Mouse (Mus musculus): ENCODE results near the gene Lin37.

Gene Lin37

DNA sequence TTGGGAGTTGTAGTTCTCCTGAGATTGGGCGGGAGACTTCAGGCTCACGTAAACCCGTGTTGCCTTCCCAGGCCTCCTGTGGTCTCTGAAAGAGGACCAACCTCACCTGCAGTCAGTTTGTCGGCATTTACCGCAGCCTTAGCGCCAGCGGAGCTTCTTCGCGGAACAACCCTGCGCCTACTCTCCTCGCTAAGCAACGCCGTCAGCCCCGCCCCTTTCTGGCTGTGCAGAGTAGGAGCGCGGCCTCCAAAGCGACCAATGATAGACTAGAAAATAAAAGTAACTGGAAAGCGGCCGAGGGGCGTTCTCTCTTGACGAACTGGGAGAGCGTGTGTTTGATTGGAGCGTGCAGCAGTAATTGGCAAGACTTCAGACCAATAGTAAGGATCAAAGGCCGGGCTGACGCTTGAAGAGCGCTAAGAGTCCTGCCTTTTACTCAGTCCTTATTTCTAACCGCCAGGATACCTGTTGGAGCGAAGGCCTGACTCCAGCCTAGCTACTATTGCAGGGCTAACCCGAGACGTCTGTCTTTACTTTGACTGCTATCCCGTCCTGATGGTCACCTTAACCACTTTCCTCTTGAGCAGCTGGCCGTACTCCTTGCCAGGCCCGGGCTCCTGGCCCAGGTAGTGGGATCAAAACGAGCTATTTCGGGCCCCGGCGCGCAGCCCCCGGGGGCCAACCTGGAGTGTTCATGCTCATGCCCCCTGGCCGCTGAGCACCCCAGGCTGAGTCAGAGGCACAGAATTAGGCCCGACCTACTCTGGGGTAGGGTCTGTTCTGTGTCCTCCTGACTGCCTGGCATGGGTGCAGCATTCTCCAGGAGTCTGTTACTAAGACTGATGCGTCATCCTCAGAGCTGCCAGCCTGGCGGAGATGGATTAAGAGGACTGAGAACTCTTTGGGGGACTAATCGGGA lies 7.3 kb downstream of the Lin37 start, which contains the start of the genes Hspb6 and Proser3:
Gene Hspb6, plus strand, starts transcription at position 77 of the 919 bp plus-strand sequence.
Gene Proser3, minus strand, starts transcription at position 198 of the 919 bp plus-strand sequence.
- DNase-seq (ENCODE audit: low spot score in 2 of 2) = peak; percentile 94

DNA sequence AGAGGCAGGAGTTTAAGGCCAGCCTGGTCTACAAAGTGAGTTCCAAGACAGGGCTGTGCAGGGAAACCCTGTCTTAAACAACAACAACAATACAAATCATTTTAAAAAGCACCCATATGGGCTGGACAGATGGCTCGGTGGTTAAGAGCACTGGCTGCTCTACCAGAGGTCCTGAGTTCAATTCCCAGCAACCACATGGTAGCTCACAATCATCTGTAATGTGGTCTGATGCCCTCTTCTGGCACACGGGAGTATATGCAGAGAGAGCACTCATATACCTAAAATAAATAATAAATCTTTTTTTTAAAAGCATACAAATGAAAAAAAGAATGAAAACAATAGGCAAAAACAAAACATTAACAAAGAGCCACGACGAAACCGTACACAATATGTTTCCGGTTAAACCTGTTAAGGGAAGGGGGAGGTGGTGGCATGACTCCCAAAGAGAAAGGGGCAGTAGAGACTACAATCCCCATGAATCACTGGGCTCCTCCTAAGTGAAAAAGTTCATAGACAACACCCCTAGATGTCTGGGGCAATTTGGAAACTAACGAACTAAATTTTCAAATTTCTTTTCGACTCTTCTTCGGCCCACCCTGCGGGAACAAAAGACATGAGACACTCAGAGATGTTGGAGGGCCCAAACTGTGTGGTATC lies 8.1 kb downstream of the Lin37 start:
- no peak for DNase-seq (ENCODE audit: low spot score in 2 of 2)

DNA sequence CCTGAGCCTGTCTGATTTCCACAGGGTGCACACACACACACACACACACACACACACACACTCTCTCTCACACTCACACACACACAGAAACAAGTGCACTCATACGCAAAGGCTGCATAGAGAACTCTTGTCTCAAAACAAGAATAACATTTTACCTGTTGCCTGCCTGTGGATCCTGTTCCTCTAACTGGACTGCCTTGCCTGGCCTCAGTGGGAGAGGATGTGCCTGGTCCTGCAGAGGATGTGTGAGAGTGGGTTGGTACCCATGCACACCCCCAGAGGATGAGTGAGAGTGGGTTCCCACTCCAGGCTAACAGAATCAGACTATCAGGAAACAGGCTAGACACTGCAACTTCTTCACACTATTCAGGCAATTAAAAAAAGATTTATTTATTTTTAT lies 9.0 kb downstream of the Lin37 start:
- no peak for DNase-seq (ENCODE audit: low spot score in 2 of 2)

DNA sequence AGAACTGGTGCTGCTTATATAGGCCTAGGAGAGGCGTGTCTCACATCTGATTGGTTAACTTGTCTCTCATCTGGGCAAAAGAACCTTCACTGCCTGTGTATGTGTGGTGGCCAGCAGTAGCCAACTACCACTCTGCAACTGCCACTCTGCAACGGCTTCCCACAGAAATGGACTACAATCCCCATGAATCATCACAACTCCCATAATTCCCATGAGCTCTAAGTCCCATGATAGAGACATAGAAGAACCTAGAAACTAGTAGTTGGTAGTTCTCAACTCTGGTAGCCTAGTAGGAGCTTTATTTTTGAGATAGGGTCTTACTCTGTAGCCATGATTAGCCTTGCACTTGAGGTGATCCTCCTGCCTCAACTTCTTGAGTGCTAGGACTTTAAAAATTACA lies 9.8 kb downstream of the Lin37 start:
- DNase-seq (ENCODE audit: low spot score in 2 of 2) = no peak

DNA sequence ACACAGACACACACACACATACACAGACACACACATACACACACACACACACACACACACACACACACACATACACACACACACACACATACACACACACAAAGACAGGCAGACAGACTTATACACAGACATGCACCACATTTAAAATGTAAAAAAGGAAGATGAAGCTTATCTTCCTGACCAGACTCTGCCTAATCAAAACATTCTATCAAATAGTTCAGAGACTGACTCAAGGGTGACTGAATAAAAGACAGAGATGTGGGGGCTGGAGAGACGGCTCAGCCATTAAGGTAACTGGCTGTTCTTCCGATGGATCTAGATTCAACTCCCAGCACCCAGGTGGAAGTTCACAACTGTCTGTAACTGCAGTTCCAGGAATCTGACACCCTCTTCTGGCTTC lies 15.3 kb downstream of the Lin37 start:
- DNase-seq (ENCODE audit: low spot score in 2 of 2) = no peak

DNA sequence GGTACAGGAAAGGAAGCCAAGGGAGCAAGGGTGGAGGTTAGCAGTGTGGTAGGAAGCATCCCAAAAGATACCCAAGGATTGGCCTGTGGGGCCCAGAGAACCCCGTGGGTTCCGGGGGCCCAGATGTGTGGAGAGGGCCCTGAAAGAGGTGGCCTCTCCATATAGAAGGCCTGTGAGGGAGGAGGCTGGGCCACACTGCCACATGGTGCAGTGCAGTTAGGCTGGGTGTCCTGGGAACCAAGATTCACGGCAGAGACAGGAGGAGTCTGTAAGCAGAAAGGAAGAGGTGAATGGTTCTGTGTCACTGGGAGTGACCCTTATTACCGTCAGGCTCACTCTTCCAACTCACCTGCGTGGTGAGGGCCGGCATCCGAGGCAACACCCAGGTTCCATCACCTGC lies 19.1 kb downstream of the Lin37 start:
- DNase-seq (ENCODE audit: low spot score in 2 of 2) = no peak

DNA sequence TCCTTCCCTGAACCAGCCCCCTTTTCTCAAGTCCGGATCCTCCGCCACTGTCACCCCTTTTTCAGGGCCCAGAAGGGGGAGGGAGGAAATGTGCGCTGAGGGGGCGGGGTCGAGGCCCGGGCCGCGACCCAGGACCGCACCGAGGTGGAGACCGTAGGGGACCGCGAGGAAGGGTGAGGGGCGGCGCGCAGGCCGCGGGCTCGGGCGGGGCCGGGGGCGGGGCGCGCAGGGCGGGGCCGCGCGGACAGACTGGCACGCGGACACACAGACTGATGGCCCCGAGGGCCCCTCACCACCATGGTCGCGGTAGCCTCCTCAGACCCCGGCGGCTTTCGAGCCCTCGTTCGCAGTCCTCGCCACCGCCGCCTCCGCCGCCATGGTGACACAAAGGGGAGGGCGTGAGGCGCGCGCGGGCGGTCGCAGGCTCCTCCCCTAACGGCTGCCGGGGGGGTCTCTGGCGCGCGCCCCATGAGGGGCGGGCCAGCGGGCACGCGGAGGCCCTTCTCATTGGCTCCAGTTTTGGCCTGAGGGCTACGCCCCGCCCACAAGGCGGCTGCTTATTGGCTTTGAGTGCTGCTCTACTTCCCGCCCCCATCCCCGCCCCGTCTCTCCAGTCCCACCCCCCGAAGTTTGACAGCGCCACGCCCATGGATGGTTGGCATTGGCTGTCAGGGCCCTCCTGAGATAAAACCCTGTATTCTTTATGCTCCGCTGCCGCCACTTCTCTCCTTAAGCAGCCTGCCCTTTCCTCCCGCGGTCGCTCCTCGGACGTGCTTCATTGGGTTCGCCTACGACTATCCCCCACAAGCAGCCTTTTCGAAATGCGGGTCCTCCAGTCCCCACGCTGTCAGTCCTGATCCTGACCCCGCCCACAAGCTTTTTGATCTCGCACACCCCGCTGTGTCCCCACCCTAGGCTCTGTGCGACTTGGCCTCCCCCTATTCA lies 24.7 kb downstream of the Lin37 start, which contains the start of gene Arhgap33:
Gene Arhgap33, minus strand, starts transcription at position 428 of the 945 bp plus-strand sequence.
- DNase-seq (ENCODE audit: low spot score in 2 of 2) = peak; percentile 92 to 95

DNA sequence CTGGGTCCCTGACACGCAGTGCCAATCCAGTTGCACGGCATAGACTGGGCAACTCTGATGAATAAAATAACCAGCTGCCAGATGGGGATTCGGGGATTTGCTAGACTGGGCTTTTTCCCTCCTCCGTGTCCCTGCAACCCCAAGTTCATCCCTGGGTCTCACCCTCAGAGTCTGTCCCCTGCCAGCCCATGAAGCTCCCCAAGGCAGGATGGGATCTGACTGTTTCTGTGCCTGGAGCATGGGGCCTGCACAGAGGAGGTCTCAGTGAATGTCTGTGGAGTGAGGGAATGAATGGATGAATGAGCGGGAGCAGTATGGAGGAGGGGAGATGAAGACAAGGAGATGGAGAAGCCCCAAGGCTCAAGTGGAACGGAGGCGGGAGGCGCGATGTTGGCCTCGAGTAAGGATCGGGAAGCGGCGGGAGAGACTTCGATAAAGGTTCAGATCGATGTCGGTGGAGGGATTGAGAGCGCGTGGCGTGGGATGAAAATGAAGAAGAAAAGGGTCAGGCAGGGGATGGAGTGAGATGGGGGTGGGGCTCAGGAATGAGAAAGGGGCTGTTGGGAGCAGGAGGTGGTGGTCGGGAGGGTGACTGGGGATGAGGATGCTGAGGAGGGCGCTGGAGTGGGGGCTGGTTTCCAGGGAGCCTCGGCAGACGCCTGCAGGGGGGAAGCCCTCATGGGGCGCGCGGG lies 25.6 kb downstream of the Lin37 start:
- no peak for DNase-seq (ENCODE audit: low spot score in 2 of 2)

DNA sequence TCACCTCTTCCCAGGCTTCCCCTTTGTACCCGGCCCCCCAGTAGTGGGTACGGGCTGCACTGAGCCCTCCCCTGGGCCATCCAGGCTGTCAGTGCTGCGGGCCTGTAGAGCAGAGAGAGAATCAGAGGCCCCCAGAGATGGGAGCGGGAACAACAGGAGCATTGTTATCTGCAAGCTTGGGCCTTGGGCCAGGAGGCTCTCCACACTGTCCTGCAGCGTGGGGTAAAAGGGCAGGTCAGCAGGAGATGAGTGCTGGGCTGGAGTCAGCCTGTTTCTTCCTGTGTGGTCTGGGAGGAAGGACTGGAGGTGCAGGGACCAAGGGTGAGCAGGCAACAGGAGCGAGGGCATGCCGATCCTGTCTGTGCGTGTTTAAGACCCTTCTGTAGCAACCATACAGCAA lies 26.7 kb downstream of the Lin37 start:
- DNase-seq (ENCODE audit: low spot score in 2 of 2) = no peak

DNA sequence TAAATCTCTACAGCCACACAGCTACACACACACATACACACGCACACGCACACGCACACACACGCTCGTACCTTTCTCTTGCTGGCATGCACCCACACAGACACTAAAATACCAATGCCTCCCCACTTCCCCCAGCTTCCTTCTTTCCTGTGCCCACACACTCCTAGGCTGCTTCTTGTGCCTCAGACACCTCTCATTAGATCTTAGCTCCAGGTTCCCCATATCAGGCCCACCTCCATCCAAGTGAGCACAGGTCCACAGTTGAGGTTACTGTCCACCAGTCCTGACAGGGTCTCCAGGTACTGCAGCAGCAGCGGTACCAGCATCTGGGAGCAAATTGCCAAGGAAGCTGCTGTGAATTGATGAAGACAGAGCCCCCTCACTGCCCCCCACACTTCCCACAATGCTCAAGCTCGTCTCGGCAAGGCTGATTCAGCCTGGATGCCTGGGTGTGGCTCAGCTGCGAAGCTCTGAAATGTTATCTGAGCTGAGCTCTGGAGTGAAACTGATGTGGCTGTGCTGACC lies 28.3 kb downstream of the Lin37 start:
- no peak for DNase-seq (ENCODE audit: low spot score in 2 of 2)

DNA sequence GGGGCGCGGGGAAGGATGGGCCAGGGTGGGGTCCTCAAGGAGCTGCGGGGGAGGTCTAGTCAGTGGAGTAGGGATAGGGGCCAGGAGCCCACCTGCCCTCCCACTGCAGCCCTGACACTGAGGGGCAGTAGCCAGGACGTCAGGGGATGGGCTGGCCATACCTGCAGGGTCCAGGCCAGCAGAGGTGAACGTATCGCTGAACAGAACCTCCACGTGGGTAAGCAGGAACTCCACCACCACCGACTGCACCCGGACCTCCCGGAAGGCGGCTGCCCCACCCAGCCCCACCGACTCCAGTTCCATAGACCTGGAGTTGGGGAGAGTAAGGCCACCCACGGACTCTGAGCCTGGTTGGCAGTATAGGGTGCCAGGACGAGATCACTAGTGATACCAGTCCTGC lies 32.7 kb downstream of the Lin37 start:
- no peak for DNase-seq (ENCODE audit: low spot score in 2 of 2)

DNA sequence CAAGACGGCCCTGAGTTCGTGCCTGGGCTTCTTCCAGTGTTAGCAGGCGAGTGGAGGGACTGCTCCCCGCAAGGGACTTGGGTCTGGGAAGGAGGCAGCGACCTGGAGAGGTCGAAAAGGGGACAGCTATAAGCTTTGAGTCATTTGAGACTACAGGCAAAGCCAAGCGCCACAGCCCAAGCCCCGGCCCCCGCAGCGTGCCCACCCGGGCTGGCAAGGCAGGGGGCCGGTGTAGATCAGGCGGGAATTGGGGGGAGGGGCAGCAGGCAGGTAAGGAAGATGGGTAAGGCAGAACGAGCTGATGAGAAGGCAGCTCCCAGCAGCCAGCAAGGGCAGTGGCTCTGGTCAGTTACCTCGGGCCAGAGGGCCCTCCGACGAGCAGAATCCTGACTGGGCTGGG lies 33.2 kb downstream of the Lin37 start:
- no peak for DNase-seq (ENCODE audit: low spot score in 2 of 2)

DNA sequence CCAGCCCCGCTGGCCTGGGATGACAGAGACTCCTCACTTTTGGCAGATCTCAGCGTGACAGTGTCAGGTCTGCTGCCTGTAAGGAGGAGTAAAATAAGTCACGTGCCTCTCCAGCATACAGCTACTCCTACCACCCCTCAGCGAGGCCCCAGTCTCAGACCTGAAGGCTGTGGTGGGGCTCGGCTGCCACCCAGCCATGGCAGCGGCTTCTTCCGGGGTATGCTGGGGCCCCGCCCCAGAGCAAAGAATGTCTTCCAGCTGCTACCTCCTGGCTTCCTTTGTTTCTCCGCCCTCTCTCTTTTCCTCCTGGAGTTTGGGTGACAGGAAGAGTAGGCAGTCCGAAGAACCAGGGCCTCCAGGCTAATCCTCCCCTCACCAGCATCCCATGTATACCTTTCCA lies 33.7 kb downstream of the Lin37 start:
- DNase-seq (ENCODE audit: low spot score in 2 of 2) = no peak

DNA sequence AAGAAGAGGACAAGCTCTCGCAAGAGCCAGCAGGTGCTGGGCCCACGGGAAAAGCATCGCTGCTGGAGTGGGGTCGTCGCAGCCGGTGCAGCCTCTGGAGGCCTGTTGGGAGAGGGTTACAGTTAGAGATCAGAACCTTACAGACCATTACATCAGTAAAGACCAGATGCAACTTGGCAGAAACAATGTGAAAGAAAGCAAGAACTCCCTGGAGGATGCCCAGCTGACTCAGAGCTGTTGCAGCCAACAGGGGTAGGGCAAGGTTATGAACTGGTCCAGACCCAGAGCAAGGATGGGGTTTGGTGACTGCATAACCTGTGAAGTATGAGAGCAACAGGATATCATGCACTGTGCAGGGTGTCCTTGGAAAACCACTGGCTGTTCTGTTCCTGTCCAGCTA lies 35.2 kb downstream of the Lin37 start:
- no peak for DNase-seq (ENCODE audit: low spot score in 2 of 2)

DNA sequence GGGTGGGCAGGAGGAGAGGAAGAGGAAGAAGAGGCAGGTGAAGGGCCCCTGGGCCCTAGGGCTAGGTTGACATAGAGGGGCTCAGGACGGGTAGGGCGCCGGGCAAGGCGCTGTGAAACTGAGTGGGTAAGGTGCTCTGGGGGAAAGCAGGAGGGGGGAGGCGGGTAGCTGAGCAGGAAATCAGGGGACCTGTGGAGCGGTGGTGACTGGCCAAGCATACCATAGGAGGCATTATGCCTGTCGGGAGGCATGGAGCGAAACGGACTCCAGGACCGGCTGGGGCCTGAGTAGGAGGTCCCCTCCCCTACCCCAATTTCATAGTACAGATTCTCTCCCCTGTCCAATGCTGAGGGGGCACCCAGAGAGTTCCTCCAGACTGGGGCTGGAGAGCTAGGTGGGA lies 36.8 kb downstream of the Lin37 start:
- no peak for DNase-seq (ENCODE audit: low spot score in 2 of 2)

DNA sequence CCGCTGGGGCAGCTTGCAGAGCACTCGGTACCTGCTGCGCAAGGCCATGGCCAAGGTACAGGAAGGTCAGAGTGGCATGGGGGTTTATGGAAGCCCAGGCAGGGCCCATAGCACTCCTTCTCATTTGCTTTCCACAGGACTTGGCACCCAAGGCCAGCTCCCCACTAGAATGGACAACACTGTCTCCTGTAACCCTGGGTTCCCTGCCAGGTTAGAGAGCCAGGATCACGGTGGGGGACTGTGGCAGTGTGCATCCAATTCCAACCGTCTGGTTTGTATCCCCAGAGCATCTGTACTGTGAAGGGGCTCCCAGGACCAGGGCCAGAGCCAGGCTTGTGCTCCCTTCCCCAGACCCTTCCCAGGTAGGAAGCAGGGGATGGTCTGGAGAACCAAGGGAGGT lies 38.8 kb downstream of the Lin37 start:
- no peak for DNase-seq (ENCODE audit: low spot score in 2 of 2)

DNA sequence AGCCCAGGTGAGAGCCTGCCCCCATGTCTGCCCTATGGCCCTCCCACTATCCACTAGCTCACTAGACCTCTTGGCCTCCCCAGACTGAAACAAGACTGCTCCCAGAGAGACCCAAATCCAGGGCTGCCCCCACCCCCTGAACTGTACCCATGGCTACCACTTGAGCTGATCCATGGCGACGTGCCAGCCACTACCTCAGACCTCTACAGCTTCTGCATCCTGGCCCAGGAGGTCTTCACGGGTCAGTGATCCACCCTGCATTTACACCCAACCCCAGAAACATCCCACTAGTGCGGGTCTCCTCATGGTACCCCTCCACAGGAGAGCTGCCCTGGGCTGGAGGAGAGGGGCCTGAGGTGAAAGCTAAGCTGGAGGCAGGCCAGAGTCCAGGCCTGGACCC lies 39.2 kb downstream of the Lin37 start:
- no peak for DNase-seq (ENCODE audit: low spot score in 2 of 2)

DNA sequence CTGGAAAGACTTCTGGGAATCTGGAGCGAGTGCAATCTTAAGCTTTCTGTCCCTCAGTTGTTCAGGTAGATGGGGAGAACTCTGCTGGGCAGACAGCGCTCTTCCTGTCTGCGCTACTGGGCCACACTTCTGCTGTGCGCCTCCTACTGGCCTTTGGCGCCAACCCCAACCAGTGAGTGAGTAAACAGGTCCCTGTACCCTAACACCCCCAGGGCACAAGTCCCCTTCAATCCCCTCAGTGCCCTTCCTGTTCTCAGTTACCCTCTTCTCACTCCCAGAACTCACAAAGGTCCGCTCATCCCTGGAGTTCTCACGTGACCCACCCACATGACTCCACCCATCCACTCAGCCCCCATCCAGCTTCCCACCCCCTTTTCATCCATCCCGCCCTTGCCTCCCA lies 41.3 kb downstream of the Lin37 start:
- DNase-seq (ENCODE audit: low spot score in 2 of 2) = no peak

DNA sequence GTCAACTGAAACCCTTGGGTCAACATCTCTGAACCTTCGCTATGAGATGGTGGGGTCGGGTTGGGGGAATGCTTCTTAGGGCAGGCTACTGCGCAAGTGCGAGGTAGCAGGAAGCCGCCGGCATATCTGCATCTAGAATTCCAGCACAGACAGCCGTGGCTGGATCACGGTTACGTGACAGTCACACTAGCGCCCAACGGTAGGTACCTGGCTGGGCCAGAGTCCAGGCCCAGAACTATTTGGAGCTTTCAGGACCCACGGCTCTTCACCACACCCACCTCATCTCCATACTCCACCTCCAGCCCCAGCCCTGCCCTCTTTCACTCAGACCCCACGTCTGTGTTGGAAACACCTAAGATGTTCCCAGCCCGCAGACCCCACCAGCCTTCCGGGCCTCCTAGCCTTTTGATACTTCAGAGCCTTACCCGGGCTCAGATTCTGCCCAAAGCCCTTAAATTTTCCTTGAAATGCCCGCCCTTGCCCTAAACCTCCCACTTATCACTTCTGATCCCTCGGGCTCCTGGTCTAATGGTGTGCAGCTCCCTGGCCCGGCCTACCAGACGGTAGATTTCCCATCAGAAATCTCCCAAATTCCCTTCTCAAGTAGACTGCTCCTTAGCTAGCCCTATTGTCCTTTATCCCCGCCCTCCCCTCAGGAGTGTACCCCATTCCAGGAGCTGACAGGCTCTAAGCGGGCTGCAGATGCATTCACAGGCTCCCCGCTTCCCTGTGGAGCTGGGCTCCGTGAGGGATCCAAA lies 44.5 kb downstream of the Lin37 start:
- no peak for DNase-seq (ENCODE audit: low spot score in 2 of 2)

DNA sequence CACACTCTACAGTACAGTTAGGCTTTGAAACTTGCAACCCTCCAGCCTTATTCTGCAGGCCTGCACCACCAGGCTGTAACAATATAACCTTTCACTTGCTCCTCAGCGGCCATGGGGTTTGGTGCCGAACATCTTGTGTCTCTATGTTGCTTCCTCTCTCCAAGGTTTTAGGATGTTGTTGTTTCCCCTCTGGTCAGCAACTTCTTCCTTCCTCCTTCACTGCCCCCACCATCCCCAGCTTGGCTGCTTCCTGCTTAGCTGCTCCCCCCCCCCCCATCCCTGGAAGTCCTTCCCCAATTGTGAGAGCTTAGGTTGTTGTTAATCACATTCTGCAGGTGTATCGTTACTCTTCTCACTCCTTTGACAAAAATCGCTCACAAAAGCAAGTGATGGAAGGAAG lies 51.6 kb downstream of the Lin37 start:
- no peak for DNase-seq (ENCODE audit: low spot score in 2 of 2)

All from natural killer cell, adult 2 months (primary cell).